ENCODE assay signal across 25 mouse cellular contexts in the genomic region with DNA sequence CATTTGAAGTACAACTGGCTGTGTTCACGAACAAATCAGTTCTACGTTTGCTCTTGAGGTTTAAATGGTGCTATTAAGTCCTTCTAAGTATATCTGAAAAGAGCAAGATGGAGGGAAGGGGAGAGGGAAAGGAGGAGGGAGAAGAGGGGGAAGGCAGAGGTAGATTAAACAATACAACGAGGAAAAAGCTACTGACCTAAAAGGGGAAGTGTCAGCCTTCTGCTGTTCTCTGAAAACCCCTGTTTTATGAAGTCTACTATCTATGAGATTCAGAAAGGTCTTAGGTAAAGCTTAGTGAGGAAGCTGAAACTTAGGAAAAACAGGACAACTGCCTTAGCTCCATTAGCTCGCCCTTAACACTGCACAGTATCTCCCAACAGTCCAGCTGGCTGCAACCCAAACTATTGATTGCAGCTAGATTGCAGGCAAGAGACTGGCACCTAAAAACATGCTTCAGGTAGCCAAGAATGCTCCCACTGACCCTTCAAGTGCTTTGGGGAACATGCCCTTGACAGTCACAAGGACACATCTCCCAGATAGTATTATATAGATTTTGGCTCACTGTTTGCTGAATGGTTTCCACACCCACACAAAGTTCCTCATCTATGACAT.
"Had no signal": no experiment of that assay in that cellular context is flagged by ENCODE, and none has a peak within 500 bp of the region (broad histone marks: within the 10 kb centered on the region; RNA-seq: fewer than 3 reads in every experiment).

No protein-coding gene starts in this region.

- H3K4me1 ChIP-seq: liver, embryonic 13.5 days had no signal

- H3K4me3 ChIP-seq: heart, adult 2 months; heart, embryonic 12.5 days; hindbrain, embryonic 10.5 days; hindbrain, embryonic 13.5 days; hindbrain, embryonic 15.5 days; kidney, embryonic 15.5 days; limb, embryonic 13.5 days; limb, embryonic 15.5 days; liver, embryonic 13.5 days had no signal

- H3K27me3 ChIP-seq: heart, embryonic 12.5 days; hindbrain, embryonic 13.5 days; hindbrain, embryonic 15.5 days; kidney, embryonic 15.5 days; limb, embryonic 13.5 days; limb, embryonic 15.5 days; liver, embryonic 13.5 days had no signal

- DNase-seq: gastrocnemius, postnatal 14 days; gastrocnemius, postnatal 36 days; heart, adult 2 months; heart, postnatal 10 days; heart, postnatal 4 days; kidney, adult 11 months; kidney, adult 2 months; kidney, adult 9 months; kidney, postnatal 14 days; kidney, postnatal 36 days; layer of hippocampus, adult 9-11 months; layer of hippocampus, postnatal 36 days; left cerebral cortex, postnatal 4 days; liver, embryonic 13.5 days had no signal

- H3K27ac ChIP-seq: heart, adult 2 months; hindbrain, embryonic 10.5 days; hindbrain, embryonic 13.5 days; hindbrain, embryonic 15.5 days; hindbrain, postnatal 0 days; kidney, embryonic 15.5 days; kidney, postnatal 0 days; limb, embryonic 13.5 days; limb, embryonic 15.5 days; liver, embryonic 13.5 days had no signal

- ATAC-seq: forebrain, embryonic 16.5 days; hindbrain, postnatal 0 days; intestine, embryonic 16.5 days had no signal

- H3K4me2 ChIP-seq: heart, embryonic 12.5 days; hindbrain, embryonic 13.5 days; hindbrain, embryonic 15.5 days; kidney, embryonic 15.5 days; limb, embryonic 13.5 days; limb, embryonic 15.5 days; liver, embryonic 13.5 days had no signal

- H3K36me3 ChIP-seq: heart, embryonic 12.5 days; hindbrain, embryonic 10.5 days; hindbrain, embryonic 13.5 days; hindbrain, embryonic 15.5 days; kidney, embryonic 15.5 days; limb, embryonic 13.5 days; limb, embryonic 15.5 days; liver, embryonic 13.5 days had no signal

- H3K9me3 ChIP-seq: heart, embryonic 12.5 days; hindbrain, embryonic 10.5 days; hindbrain, embryonic 13.5 days; hindbrain, embryonic 15.5 days; kidney, embryonic 15.5 days; limb, embryonic 13.5 days; limb, embryonic 15.5 days; liver, embryonic 13.5 days had no signal

- H3K9ac ChIP-seq: heart, embryonic 12.5 days; hindbrain, embryonic 13.5 days; hindbrain, embryonic 15.5 days; kidney, embryonic 15.5 days; limb, embryonic 13.5 days; limb, embryonic 15.5 days; liver, embryonic 13.5 days had no signal
